Comparison of ENCODE assay signal across 15 mouse cellular contexts in genomic region chr17:47449432-47449831, GRCm38 (mm10). TPM values are rescaled to one million over a fixed set of nuclear protein-coding genes. Genes with fewer than 3 reads are reported as not detected.
DNase-seq lines count a peak whose midpoint lies in the region; ATAC-seq and TF ChIP-seq lines count a peak whose summit lies in the region.
"Had no signal": no experiment of that assay in that cellular context is flagged by ENCODE, and none has a peak within 500 bp of the region (broad histone marks: within the 10 kb centered on the region; RNA-seq: fewer than 3 reads in every experiment).

No protein-coding gene starts in this region.

- peak overlapping the region; percentile 62 for H3K9ac ChIP-seq in heart, embryonic 13.5 days
- no peak overlapping the region for H3K9ac ChIP-seq in kidney, postnatal 0 days (ENCODE audit: low read depth, low read length)
- H3K9ac ChIP-seq in ES-E14 (ENCODE audit: insufficient read depth, low read depth, low read length, poor library complexity, severe bottlenecking): no peak overlapping the region
- H3K9ac ChIP-seq: embryonic facial prominence, embryonic 12.5 days; neural tube, embryonic 13.5 days had no signal

- peaks cover 90% of the 10 kb centered on the region for H3K4me1 ChIP-seq in heart, embryonic 13.5 days
- peaks cover 23% of the 10 kb centered on the region for H3K4me1 ChIP-seq in kidney, postnatal 0 days (replicated peaks; ENCODE audit: insufficient read depth, low read length)
- H3K4me1 ChIP-seq in ES-E14 (ENCODE audit: control insufficient read depth in 2 of 2, insufficient read depth in 2 of 2, low read length in 2 of 2, poor library complexity in 1 of 2): peaks cover 9 to 50% of the 10 kb centered on the region in 2 experiments; a peak in 3 of 4 replicates
- H3K4me1 ChIP-seq in small intestine, adult 2 months (ENCODE audit: control insufficient read depth, insufficient read depth, insufficient read length, low read length): peaks cover 54% of the 10 kb centered on the region

- intact Hi-C loops in heart, postnatal 14 days (cut with DNase I): no loop called here

- ATAC-seq in heart, embryonic 13.5 days (ENCODE audit: extremely low read depth, insufficient number of reproducible peaks, low FRiP score, low TSS enrichment): no peak
- no peak for ATAC-seq in kidney, postnatal 0 days (replicated peaks; ENCODE audit: low FRiP score, low read depth)

- DNase-seq in heart, postnatal 14 days: no peak
- DNase-seq in kidney, postnatal 0 days (ENCODE audit: low spot score): no peak
- no peak for DNase-seq in kidney, adult 11 months
- DNase-seq in ES-E14 (ENCODE audit: low read depth, low spot score): no peak
- no peak for DNase-seq in cerebellum, adult 9-10 months
- no peak for DNase-seq in thymus, postnatal 0 days (ENCODE audit: low spot score)
- DNase-seq: B cell, adult 2 months; cerebellum, postnatal 36 days; liver had no signal

- no peak for TF ChIP-seq POLR2A in small intestine, adult 2 months (IDR thresholded peaks at IDR 0.05; ENCODE audit: low read depth, low read length)

- H3K9me3 ChIP-seq in heart, embryonic 13.5 days: no peaks in the 10 kb centered on the region
- H3K9me3 ChIP-seq in kidney, postnatal 0 days (replicated peaks; ENCODE audit: low read length): no peaks in the 10 kb centered on the region
- H3K9me3 ChIP-seq in ES-E14 (ENCODE audit: control insufficient read depth, insufficient read depth, low read depth, low read length): no peaks in the 10 kb centered on the region
- H3K9me3 ChIP-seq: embryonic facial prominence, embryonic 12.5 days; forebrain, embryonic 10.5 days; neural tube, embryonic 13.5 days had no signal

- no peaks in the 10 kb centered on the region for H3K27me3 ChIP-seq in heart, embryonic 13.5 days (replicated peaks)
- H3K27me3 ChIP-seq in kidney, postnatal 0 days (ENCODE audit: insufficient read depth, low read length): no peaks in the 10 kb centered on the region
- H3K27me3 ChIP-seq in small intestine, adult 2 months (ENCODE audit: control insufficient read depth, insufficient read depth, low read length): no peaks in the 10 kb centered on the region
- H3K27me3 ChIP-seq: embryonic facial prominence, embryonic 12.5 days; neural tube, embryonic 13.5 days had no signal

- WGBS in heart, embryonic 13.5 days: 55% methylated on average over 5 of the region's 5 CpGs
- WGBS in kidney, postnatal 0 days: 40% methylated on average over 5 of the region's 5 CpGs
- 23% methylated on average over 5 of the region's 5 CpGs for WGBS in small intestine, adult 2 months

- no peak for TF ChIP-seq CTCF in kidney, postnatal 0 days (IDR thresholded peaks at IDR 0.05; ENCODE audit: low read depth)
- no peak for TF ChIP-seq CTCF in small intestine, adult 2 months (IDR thresholded peaks at IDR 0.05; ENCODE audit: extremely low read depth, insufficient read length, insufficient replicate concordance, low read depth, low read length)

- H3K27ac ChIP-seq in heart, embryonic 13.5 days (replicated peaks): peak overlapping the region; percentile 89
- peak overlapping the region; percentile 32; the same call in 1 of the 2 replicates for H3K27ac ChIP-seq in kidney, postnatal 0 days
- peak overlapping the region; percentile 8; the same call in 1 of the 2 replicates for H3K27ac ChIP-seq in ES-E14 (ENCODE audit: insufficient read depth, low read depth, low read length, poor library complexity, severe bottlenecking)
- H3K27ac ChIP-seq in small intestine, adult 2 months (ENCODE audit: insufficient read depth, low read depth, low read length): peak overlapping the region; percentile 91
- H3K27ac ChIP-seq: embryonic facial prominence, embryonic 12.5 days; neural tube, embryonic 13.5 days had no signal

- H3K4me2 ChIP-seq in heart, embryonic 13.5 days: no peak overlapping the region
- no peak overlapping the region for H3K4me2 ChIP-seq in kidney, postnatal 0 days (ENCODE audit: low read length)
- H3K4me2 ChIP-seq: embryonic facial prominence, embryonic 12.5 days; neural tube, embryonic 13.5 days had no signal

- no peak overlapping the region for H3K4me3 ChIP-seq in heart, embryonic 13.5 days
- no peak overlapping the region for H3K4me3 ChIP-seq in kidney, postnatal 0 days (replicated peaks; ENCODE audit: low read depth, low read length)
- no peak overlapping the region for H3K4me3 ChIP-seq in ES-E14 (ENCODE audit: insufficient read depth in 1 of 2, low read depth in 1 of 2, low read length in 2 of 2, poor library complexity in 1 of 2, severe bottlenecking in 1 of 2)
- no peak overlapping the region for H3K4me3 ChIP-seq in small intestine, adult 2 months (ENCODE audit: low read depth, low read length)
- H3K4me3 ChIP-seq: embryonic facial prominence, embryonic 12.5 days; forebrain, embryonic 10.5 days; neural tube, embryonic 13.5 days had no signal

- in situ Hi-C loops in ES-E14 (cut with MboI; ENCODE audit: low sequenced_read_pairs in 2 of 2, unreplicated experiment in 2 of 2): no loop called here

- H3K36me3 ChIP-seq in heart, embryonic 13.5 days: no peaks in the 10 kb centered on the region
- H3K36me3 ChIP-seq in kidney, postnatal 0 days (ENCODE audit: insufficient read depth, low read length): no peaks in the 10 kb centered on the region
- no peaks in the 10 kb centered on the region for H3K36me3 ChIP-seq in ES-E14 (ENCODE audit: control insufficient read depth, insufficient read depth, low read length, poor library complexity, severe bottlenecking)
- H3K36me3 ChIP-seq in small intestine, adult 2 months (ENCODE audit: control insufficient read depth, insufficient read depth, low read length): peaks cover 13% of the 10 kb centered on the region
- H3K36me3 ChIP-seq: embryonic facial prominence, embryonic 12.5 days; forebrain, embryonic 10.5 days; neural tube, embryonic 13.5 days had no signal

TF ChIP-seq in ES-E14, 5 proteins besides CTCF, POLR2A, EP300 and RAD21:
- TF ChIP-seq ZC3H11A (IDR thresholded peaks at IDR 0.05; ENCODE audit: borderline replicate concordance, low read depth, low read length) (no peak), CHD2 (IDR thresholded peaks at IDR 0.05; ENCODE audit: low read depth, low read length) (no peak), MAFK (IDR thresholded peaks at IDR 0.05; ENCODE audit: insufficient read depth, low read depth, low read length) (no peak), ZNF384 (IDR thresholded peaks at IDR 0.05; ENCODE audit: low read depth, low read length) (no peak), HCFC1 (IDR thresholded peaks at IDR 0.05; ENCODE audit: borderline replicate concordance, insufficient read depth, low read length) (no peak)

RNA-seq across cellular contexts. Expression of gene 1700001C19Rik, which starts 12.3 kb away (rescaled TPM):
- polyA plus RNA-seq in heart, embryonic 13.5 days (2015; fragmentation: Nextera tagmentation; extraction: Ambion mirVana): 0.66 and 0.99 TPM in 2 replicates
- total RNA-seq in heart, postnatal 14 days (2021): not detected
- 0.45 and 0.47 TPM in 2 replicates for polyA plus RNA-seq in kidney, postnatal 0 days (2015; fragmentation: Nextera tagmentation; extraction: Ambion mirVana)
- 0.85 TPM in 2 replicates for total RNA-seq in ES-E14 (2012; rRNA removed)
- polyA plus RNA-seq in small intestine, adult 2 months (2012; rRNA removed): 0.08 TPM in 1 of 2 replicates, not detected in the other
- polyA plus RNA-seq in thymus, postnatal 0 days (2015; fragmentation: Nextera tagmentation; extraction: Ambion mirVana): 0.99 and 1.4 TPM in 2 replicates
- total RNA-seq: gastrocnemius, postnatal 4 days had no signal
- polyA plus RNA-seq: forebrain, embryonic 10.5 days had no signal

RNA-seq across cellular contexts. Expression of gene AI661453, which starts 13.0 kb away (rescaled TPM):
- 0.82 and 1.2 TPM in 2 replicates for polyA plus RNA-seq in heart, embryonic 13.5 days (2015; fragmentation: Nextera tagmentation; extraction: Ambion mirVana)
- 1 to 10 TPM; 1.8 to 2.1 TPM for total RNA-seq in heart, postnatal 14 days (2021)
- polyA plus RNA-seq in kidney, postnatal 0 days (2015; fragmentation: Nextera tagmentation; extraction: Ambion mirVana): 2.2 and 2.4 TPM in 2 replicates
- total RNA-seq in ES-E14 (2012; rRNA removed): 1.5 and 2.2 TPM in 2 replicates
- 21.8 and 27.3 TPM in 2 replicates for polyA plus RNA-seq in small intestine, adult 2 months (2012; rRNA removed)
- polyA plus RNA-seq in thymus, postnatal 0 days (2015; fragmentation: Nextera tagmentation; extraction: Ambion mirVana): 0.46 and 0.53 TPM in 2 replicates

RNA-seq across cellular contexts. Expression of gene Guca1a, which starts 49.0 kb away (rescaled TPM):
- 2.1 and 2.8 TPM in 2 replicates for polyA plus RNA-seq in heart, embryonic 13.5 days (2015; fragmentation: Nextera tagmentation; extraction: Ambion mirVana)
- total RNA-seq in heart, postnatal 14 days (2021): under 1 TPM in 1 of 2 experiments, not detected in 1; 0.44 TPM
- 3.9 and 4.5 TPM in 2 replicates for polyA plus RNA-seq in kidney, postnatal 0 days (2015; fragmentation: Nextera tagmentation; extraction: Ambion mirVana)
- total RNA-seq in ES-E14 (2012; rRNA removed): 10.7 and 12.2 TPM in 2 replicates
- polyA plus RNA-seq in small intestine, adult 2 months (2012; rRNA removed): 2.1 and 2.5 TPM in 2 replicates
- polyA plus RNA-seq in thymus, postnatal 0 days (2015; fragmentation: Nextera tagmentation; extraction: Ambion mirVana): 0.84 and 1.3 TPM in 2 replicates

RNA-seq across cellular contexts. Expression of gene Taf8, which starts 52.7 kb away (rescaled TPM):
- 18.4 and 19.4 TPM in 2 replicates for polyA plus RNA-seq in heart, embryonic 13.5 days (2015; fragmentation: Nextera tagmentation; extraction: Ambion mirVana)
- 10 to 100 TPM; 14.9 to 15.6 TPM for total RNA-seq in heart, postnatal 14 days (2021)
- 21.4 and 24.9 TPM in 2 replicates for polyA plus RNA-seq in kidney, postnatal 0 days (2015; fragmentation: Nextera tagmentation; extraction: Ambion mirVana)
- total RNA-seq in ES-E14 (2012; rRNA removed): 40.0 and 58.6 TPM in 2 replicates
- 6.2 and 13.3 TPM in 2 replicates for polyA plus RNA-seq in small intestine, adult 2 months (2012; rRNA removed)
- 28.0 and 30.8 TPM in 2 replicates for polyA plus RNA-seq in thymus, postnatal 0 days (2015; fragmentation: Nextera tagmentation; extraction: Ambion mirVana)

RNA-seq across cellular contexts. Expression of gene Ccnd3, which starts 55.4 kb away (rescaled TPM):
- 451 and 478 TPM in 2 replicates for polyA plus RNA-seq in heart, embryonic 13.5 days (2015; fragmentation: Nextera tagmentation; extraction: Ambion mirVana)
- total RNA-seq in heart, postnatal 14 days (2021): 100 to 1,000 TPM in 1 of 2 experiments, 10 to 100 TPM in 1; 93.8 to 126 TPM
- polyA plus RNA-seq in kidney, postnatal 0 days (2015; fragmentation: Nextera tagmentation; extraction: Ambion mirVana): 199 and 202 TPM in 2 replicates
- 125 and 131 TPM in 2 replicates for total RNA-seq in ES-E14 (2012; rRNA removed)
- polyA plus RNA-seq in small intestine, adult 2 months (2012; rRNA removed): 49.9 and 54.9 TPM in 2 replicates
- polyA plus RNA-seq in thymus, postnatal 0 days (2015; fragmentation: Nextera tagmentation; extraction: Ambion mirVana): 1,113 and 1,146 TPM in 2 replicates

Comparison
In these comparisons a context has a peak if more than half of its experiments do, and no peak if none do; other contexts are left out.
1. H3K27ac ChIP-seq: peak in every context shown above with its lines; median percentile 91 in small intestine, adult 2 months; 89 in heart, embryonic 13.5 days; 32 in kidney, postnatal 0 days; 8 in ES-E14.